Mouse (Mus musculus): ENCODE results near the gene Gpatch3. TPM values are rescaled to one million over a fixed set of nuclear protein-coding genes. Genes with fewer than 3 reads are reported as not detected.

Gene Gpatch3
- total RNA-seq (2014; rRNA removed) = 3.8 and 4.3 TPM in 2 replicates
- polyA plus RNA-seq (2012; rRNA removed) = 3.8 and 4.2 TPM in 2 replicates

DNA sequence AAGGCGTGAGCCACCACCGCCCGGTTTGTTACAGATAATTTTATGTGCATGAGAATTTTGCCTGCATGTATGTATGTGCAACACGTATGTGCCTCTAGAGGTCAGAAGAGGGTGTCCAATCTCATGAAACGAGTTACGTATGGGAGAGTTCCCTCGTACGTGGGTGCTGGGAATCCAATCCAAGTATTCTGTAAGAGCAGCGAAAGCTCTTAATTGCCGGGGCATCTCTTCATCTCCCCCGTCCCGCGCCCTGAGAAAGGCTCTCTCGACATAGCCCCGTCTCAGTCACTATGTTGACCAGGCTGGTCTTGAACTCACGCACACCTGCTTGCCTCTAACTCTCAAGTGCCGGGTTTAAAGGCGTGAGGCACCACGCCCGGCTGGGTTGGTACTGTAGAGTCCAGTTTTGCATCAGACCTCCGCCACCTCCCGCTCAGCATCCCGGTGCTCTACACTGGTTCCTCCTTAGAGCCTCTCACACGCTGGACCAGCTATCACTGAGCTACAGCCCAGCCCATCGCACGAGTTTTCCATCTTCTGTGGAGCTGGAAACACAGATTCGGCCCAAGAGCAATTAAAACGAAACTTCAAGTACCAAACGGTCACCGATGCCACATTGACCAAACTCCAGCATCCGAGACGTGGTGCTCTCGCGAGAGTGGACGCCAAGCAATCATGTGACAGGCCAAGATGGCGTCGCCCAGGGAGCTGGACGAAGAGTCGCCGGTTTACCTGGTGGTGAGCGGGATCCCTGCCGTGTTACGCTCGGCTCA is at the start of gene Gpatch3:
Gene Gpatch3, plus strand, starts transcription at position 676 of the 773 bp plus-strand sequence.
- Histone ChIP-seq H3K4me3 (ENCODE audit: insufficient read depth, low read depth, low read length) (peak within 1 kb of the TSS; percentile 79), H3K36me3 (ENCODE audit: control insufficient read depth, insufficient read depth, low read length) (no peaks in the 10 kb centered on the region; the same call in 1 of the 2 replicates), H3K79me2 (ENCODE audit: control insufficient read depth, insufficient read depth, low read length) (peaks cover 7% of the 10 kb centered on the region; the same call in 1 of the 2 replicates), H3K27ac (replicated peaks; ENCODE audit: insufficient read depth, low read depth, low read length) (peak within 1 kb of the TSS; percentile 48), H3K4me1 (ENCODE audit: control insufficient read depth, insufficient read depth, low read length) (peaks cover 9% of the 10 kb centered on the region), H3K27me3 (ENCODE audit: control insufficient read depth, insufficient read depth, low read length) (no peaks in the 10 kb centered on the region), H3K9ac (ENCODE audit: low read depth, low read length) (peak within 1 kb of the TSS; percentile 75)
- peak; percentile 88 for DNase-seq (ENCODE audit: extremely low read depth, low read depth, low spot score)
- 5% methylated on average over 44 of the region's 44 CpGs for WGBS
- TF ChIP-seq POLR2A (IDR thresholded peaks at IDR 0.05; ENCODE audit: extremely low read depth, insufficient read depth, low read length) (no peak; the same call in 1 of the 2 replicates), CTCF (IDR thresholded peaks at IDR 0.05; ENCODE audit: low read depth, low read length) (peak; percentile 2; the same call in 1 of the 2 replicates)

DNA sequence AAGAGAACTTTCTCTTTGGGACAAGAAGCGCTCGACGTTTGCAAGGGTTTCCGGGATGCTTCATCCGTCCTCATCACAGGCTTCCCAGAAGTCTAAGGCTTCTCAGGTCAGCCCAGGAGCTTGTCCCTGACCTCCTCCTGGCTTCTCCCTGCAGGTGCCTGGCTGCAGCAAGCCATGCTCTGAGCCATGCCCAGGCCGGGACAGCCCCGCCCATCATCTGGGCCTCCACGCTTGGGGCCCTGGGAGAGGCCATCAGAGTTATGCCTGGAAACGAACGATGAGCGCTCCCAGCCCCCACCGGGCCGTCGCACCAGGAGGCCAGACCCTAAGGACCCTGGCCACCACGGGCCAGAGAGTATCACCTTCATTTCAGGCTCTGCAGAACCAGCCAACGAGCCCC is 46.8 kb upstream of the Gpatch3 start:
- DNase-seq (ENCODE audit: extremely low read depth, low read depth, low spot score) = no peak
- peaks cover 4% of the 10 kb centered on the region for H3K36me3 ChIP-seq (ENCODE audit: control insufficient read depth, insufficient read depth, low read length)
- H3K27me3 ChIP-seq (ENCODE audit: control insufficient read depth, insufficient read depth, low read length) = no peaks in the 10 kb centered on the region
- H3K9ac ChIP-seq (ENCODE audit: low read depth, low read length) = no peak overlapping the region
- TF ChIP-seq CTCF (IDR thresholded peaks at IDR 0.05; ENCODE audit: low read depth, low read length) (no peak), POLR2A (IDR thresholded peaks at IDR 0.05; ENCODE audit: extremely low read depth, insufficient read depth, low read length) (no peak)
- no peaks in the 10 kb centered on the region for H3K4me1 ChIP-seq (ENCODE audit: control insufficient read depth, insufficient read depth, low read length)
- 82% methylated on average over 16 of the region's 16 CpGs for WGBS
- H3K4me3 ChIP-seq (ENCODE audit: insufficient read depth, low read depth, low read length) = no peak overlapping the region
- no peaks in the 10 kb centered on the region for H3K79me2 ChIP-seq (ENCODE audit: control insufficient read depth, insufficient read depth, low read length)
- no peak overlapping the region for H3K27ac ChIP-seq (replicated peaks; ENCODE audit: insufficient read depth, low read depth, low read length)

DNA sequence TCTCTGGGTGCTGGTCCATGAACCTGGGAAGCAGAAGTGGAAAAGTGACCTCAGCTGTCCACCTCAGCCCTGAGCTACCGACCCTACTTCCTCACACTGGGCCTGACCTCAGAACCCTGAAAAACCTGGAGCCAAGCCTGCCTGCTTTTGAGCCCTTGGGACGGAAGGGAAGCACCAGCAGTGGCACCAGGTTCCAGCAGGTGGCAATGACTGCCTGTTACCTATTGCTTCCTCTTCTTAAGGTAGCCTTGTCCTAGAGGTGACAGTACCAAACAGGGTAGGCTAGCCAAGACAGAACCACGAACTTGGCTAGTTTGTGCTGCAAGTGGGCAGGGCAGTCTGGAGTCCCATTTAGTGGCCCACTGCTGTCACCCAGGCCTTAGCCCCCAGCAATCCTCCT is 41.8 kb upstream of the Gpatch3 start:
- peaks cover 9% of the 10 kb centered on the region for H3K36me3 ChIP-seq (ENCODE audit: control insufficient read depth, insufficient read depth, low read length)

DNA sequence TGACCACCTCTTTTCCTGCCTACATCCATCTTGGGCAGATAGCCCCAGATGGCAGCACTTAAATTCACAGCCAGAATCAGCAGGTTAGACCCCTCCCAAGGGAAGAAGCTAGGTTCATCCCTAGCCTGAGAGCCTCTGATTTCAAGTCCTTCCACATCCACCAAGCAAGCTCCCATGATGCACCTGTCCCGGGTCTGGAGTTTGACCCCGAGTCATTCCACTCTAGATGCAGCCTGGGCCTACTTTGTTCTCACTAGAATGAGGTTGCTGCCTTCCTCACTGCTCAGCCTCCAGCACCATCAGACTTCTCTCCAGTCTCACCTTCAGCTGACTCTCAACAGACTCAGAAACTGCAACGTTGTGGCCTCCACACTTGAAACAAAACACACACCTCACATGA is 38.5 kb upstream of the Gpatch3 start:
- H3K9ac ChIP-seq (ENCODE audit: low read depth, low read length) = no peak overlapping the region
- WGBS = 60% methylated on average over 3 of the region's 3 CpGs
- DNase-seq (ENCODE audit: extremely low read depth, low read depth, low spot score) = peak; percentile 34
- no peaks in the 10 kb centered on the region; the same call in 1 of the 2 replicates for H3K79me2 ChIP-seq (ENCODE audit: control insufficient read depth, insufficient read depth, low read length)
- H3K4me3 ChIP-seq (ENCODE audit: insufficient read depth, low read depth, low read length) = no peak overlapping the region
- TF ChIP-seq POLR2A (IDR thresholded peaks at IDR 0.05; ENCODE audit: extremely low read depth, insufficient read depth, low read length) = no peak
- no peak for TF ChIP-seq CTCF (IDR thresholded peaks at IDR 0.05; ENCODE audit: low read depth, low read length)
- H3K27ac ChIP-seq (replicated peaks; ENCODE audit: insufficient read depth, low read depth, low read length) = no peak overlapping the region
- H3K27me3 ChIP-seq (ENCODE audit: control insufficient read depth, insufficient read depth, low read length) = no peaks in the 10 kb centered on the region
- no peaks in the 10 kb centered on the region for H3K4me1 ChIP-seq (ENCODE audit: control insufficient read depth, insufficient read depth, low read length)
- H3K36me3 ChIP-seq (ENCODE audit: control insufficient read depth, insufficient read depth, low read length) = peaks cover 10% of the 10 kb centered on the region

More for the DNA sequence above, 41.8 kb upstream of the Gpatch3 start:
- DNase-seq (ENCODE audit: extremely low read depth, low read depth, low spot score) = peak; percentile 19
- Histone ChIP-seq H3K27ac (replicated peaks; ENCODE audit: insufficient read depth, low read depth, low read length) (no peak overlapping the region), H3K9ac (ENCODE audit: low read depth, low read length) (no peak overlapping the region), H3K79me2 (ENCODE audit: control insufficient read depth, insufficient read depth, low read length) (no peaks in the 10 kb centered on the region), H3K4me3 (ENCODE audit: insufficient read depth, low read depth, low read length) (no peak overlapping the region), H3K4me1 (ENCODE audit: control insufficient read depth, insufficient read depth, low read length) (no peaks in the 10 kb centered on the region), H3K27me3 (ENCODE audit: control insufficient read depth, insufficient read depth, low read length) (no peaks in the 10 kb centered on the region)
- TF ChIP-seq POLR2A (IDR thresholded peaks at IDR 0.05; ENCODE audit: extremely low read depth, insufficient read depth, low read length) (no peak), CTCF (IDR thresholded peaks at IDR 0.05; ENCODE audit: low read depth, low read length) (peak; percentile 50)
- 23% methylated on average over 3 of the region's 3 CpGs for WGBS

DNA sequence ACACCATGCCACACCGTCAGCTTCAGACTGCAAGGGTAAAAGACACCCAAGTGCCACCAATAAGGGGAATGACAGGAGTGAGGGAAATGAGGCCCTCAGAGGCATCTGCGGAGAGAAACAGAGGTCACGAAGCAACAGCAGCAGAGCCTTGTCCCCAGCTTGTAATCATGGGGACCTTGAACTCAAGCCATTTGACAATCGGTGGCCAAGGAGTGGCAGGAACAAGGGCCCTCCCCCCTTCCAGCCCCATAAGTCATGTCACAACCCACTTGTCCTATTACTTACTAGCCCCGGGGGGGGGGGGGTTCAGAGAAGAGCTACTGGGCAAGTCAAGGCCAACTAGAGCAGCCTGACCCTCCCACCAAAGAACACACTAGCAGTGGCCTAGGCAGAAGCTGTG is 37.9 kb upstream of the Gpatch3 start:
- H3K79me2 ChIP-seq (ENCODE audit: control insufficient read depth, insufficient read depth, low read length) = no peaks in the 10 kb centered on the region; the same call in 1 of the 2 replicates
- H3K4me3 ChIP-seq (ENCODE audit: insufficient read depth, low read depth, low read length) = no peak overlapping the region
- peaks cover 10% of the 10 kb centered on the region for H3K36me3 ChIP-seq (ENCODE audit: control insufficient read depth, insufficient read depth, low read length)
- TF ChIP-seq CTCF (IDR thresholded peaks at IDR 0.05; ENCODE audit: low read depth, low read length) = no peak
- no peak for TF ChIP-seq POLR2A (IDR thresholded peaks at IDR 0.05; ENCODE audit: extremely low read depth, insufficient read depth, low read length)
- H3K27ac ChIP-seq (replicated peaks; ENCODE audit: insufficient read depth, low read depth, low read length) = no peak overlapping the region
- H3K4me1 ChIP-seq (ENCODE audit: control insufficient read depth, insufficient read depth, low read length) = no peaks in the 10 kb centered on the region
- H3K9ac ChIP-seq (ENCODE audit: low read depth, low read length) = no peak overlapping the region
- DNase-seq (ENCODE audit: extremely low read depth, low read depth, low spot score) = peak; percentile 28
- 51% methylated on average over 5 of the region's 5 CpGs for WGBS
- no peaks in the 10 kb centered on the region for H3K27me3 ChIP-seq (ENCODE audit: control insufficient read depth, insufficient read depth, low read length)
